Mouse (Mus musculus) forebrain, embryonic 14.5 days (tissue): Measurements from ENCODE around the gene 4930402F06Rik. TPM values are rescaled to one million over a fixed set of nuclear protein-coding genes. Genes with fewer than 3 reads are reported as not detected.

Experiments
- ATAC-seq: fragments of 200-750 bp; cut with Nextera tagmentation; 2 replicates; pipeline ENCODE4 v1.8.0; 2017; ENCODE audit warnings: mild to moderate bottlenecking, moderate library complexity
- DNase-seq: peaks from one replicate; pipeline ENCODE4 v3.0.0-alpha.2; 2015; ENCODE audit warnings: low spot score
- H3K27ac ChIP-seq: fragments of 300-500 bp; sonication (generic); 2 replicates; pipeline ENCODE4 v1.5.1; 2014; ENCODE audit warnings: low read depth, mild to moderate bottlenecking, control low read depth, low read length, moderate library complexity
- H3K27me3 ChIP-seq: fragments of 300-500 bp; sonication (generic); replicated peaks from 2 replicates; pipeline ENCODE4 v1.6.1; 2014; ENCODE audit warnings: low read length, control low read depth, mixed read lengths; ENCODE audit not compliant: control insufficient read depth, insufficient read depth
- H3K36me3 ChIP-seq: fragments of 300-500 bp; sonication (generic); 2 replicates; pipeline ENCODE4 v1.6.1; 2014; ENCODE audit warnings: low read length, control low read depth; ENCODE audit not compliant: control insufficient read depth, insufficient read depth
- H3K4me1 ChIP-seq: fragments of 300-500 bp; sonication (generic); 2 replicates; pipeline ENCODE4 v1.6.1; 2014; ENCODE audit warnings: antibody characterized with exemption, low read length, control low read depth; ENCODE audit not compliant: control insufficient read depth, insufficient read depth
- H3K4me2 ChIP-seq: fragments of 300-500 bp; sonication (generic); 2 replicates; pipeline ENCODE4 v1.6.1; 2014; ENCODE audit warnings: mild to moderate bottlenecking, control low read depth, low read length
- H3K4me3 ChIP-seq: fragments of 300-500 bp; sonication (generic); 2 replicates; pipeline ENCODE4 v1.5.1; 2014; ENCODE audit warnings: low read depth, low read length, control low read depth
- H3K9ac ChIP-seq: fragments of 300-500 bp; sonication (generic); 2 replicates; pipeline ENCODE4 v1.6.1; 2014; ENCODE audit warnings: mild to moderate bottlenecking, low read length, control low read depth, moderate library complexity
- H3K9me3 ChIP-seq: fragments of 300-500 bp; sonication (generic); replicated peaks from 2 replicates; pipeline ENCODE4 v1.6.1; 2016; ENCODE audit warnings: low read length, control low read depth, mixed read lengths; ENCODE audit not compliant: control insufficient read depth
- WGBS: fragments of 180-500 bp; shearing (Covaris S2); extraction: QIAGEN DNeasy Blood & Tissue Kit; methylation state at CpG from one replicate; pipeline ENCODE4 v1.1.7; 2014; 5-methylcytosine and 5-hydroxymethylcytosine counted together
- polyA plus RNA-seq: library from polyadenylated mRNA; unstranded; fragments of >200 nt; fragmentation: Nextera tagmentation; extraction: Ambion mirVana; gene quantifications from 2 replicates; pipeline ENCODE4 v1.2.1, GENCODE M21; 2014

4930402F06Rik gene
- polyA plus RNA-seq, 1 experiment from 2014 or later: not detected

GRCm38 (mm10) chr2:35422384-35422783, 25.4 kb upstream of the 4930402F06Rik start:
- ATAC-seq: no peak
- Histone ChIP-seq H3K36me3 (no peaks in the 10 kb centered on the region), H3K27ac (no peak overlapping the region), H3K9me3 (no peaks in the 10 kb centered on the region; the same call in 1 of the 2 replicates), H3K4me2 (no peak overlapping the region), H3K27me3 (no peaks in the 10 kb centered on the region), H3K4me1 (no peaks in the 10 kb centered on the region), H3K4me3 (no peak overlapping the region), H3K9ac (no peak overlapping the region)
- no peak for DNase-seq
- 82% methylated on average over 3 of the region's 3 CpGs for WGBS

GRCm38 (mm10) chr2:35420681-35421080, 23.7 kb upstream of the 4930402F06Rik start:
- Histone ChIP-seq H3K27ac (no peak overlapping the region), H3K4me2 (no peak overlapping the region), H3K27me3 (no peaks in the 10 kb centered on the region), H3K4me1 (no peaks in the 10 kb centered on the region), H3K9ac (no peak overlapping the region), H3K9me3 (no peaks in the 10 kb centered on the region; the same call in 1 of the 2 replicates), H3K36me3 (no peaks in the 10 kb centered on the region), H3K4me3 (no peak overlapping the region)
- DNase-seq: no peak
- no peak for ATAC-seq
- WGBS: 88% methylated on average over 1 of the region's 1 CpGs

- Histone ChIP-seq H3K4me3 (no peak overlapping the region), H3K27ac (no peak overlapping the region), H3K36me3 (no peaks in the 10 kb centered on the region), H3K4me1 (no peaks in the 10 kb centered on the region), H3K27me3 (no peaks in the 10 kb centered on the region), H3K9me3 (no peaks in the 10 kb centered on the region; the same call in 1 of the 2 replicates), H3K4me2 (no peak overlapping the region), H3K9ac (no peak overlapping the region)
- no peak for ATAC-seq
- WGBS: 87% methylated on average over 2 of the region's 2 CpGs
- DNase-seq: no peak
Observed at GRCm38 (mm10) chr2:35419671-35420070, 22.7 kb upstream of the 4930402F06Rik start.

GRCm38 (mm10) chr2:35419243-35419642, 22.3 kb upstream of the 4930402F06Rik start:
- no peaks in the 10 kb centered on the region for H3K27me3 ChIP-seq
- H3K9me3 ChIP-seq: no peaks in the 10 kb centered on the region; the same call in 1 of the 2 replicates
- no peak overlapping the region for H3K4me3 ChIP-seq
- no peaks in the 10 kb centered on the region for H3K36me3 ChIP-seq
- H3K27ac ChIP-seq: no peak overlapping the region
- no peak overlapping the region for H3K4me2 ChIP-seq
- WGBS: 95% methylated on average over 4 of the region's 4 CpGs
- ATAC-seq (no peak), DNase-seq (no peak)
- no peaks in the 10 kb centered on the region for H3K4me1 ChIP-seq
- H3K9ac ChIP-seq: no peak overlapping the region

GRCm38 (mm10) chr2:35417231-35417630, 20.3 kb upstream of the 4930402F06Rik start:
- H3K27ac ChIP-seq: no peak overlapping the region
- ATAC-seq (no peak), DNase-seq (no peak)
- H3K36me3 ChIP-seq: no peaks in the 10 kb centered on the region
- 80% methylated on average over 1 of the region's 1 CpGs for WGBS
- no peaks in the 10 kb centered on the region for H3K4me1 ChIP-seq
- H3K4me3 ChIP-seq: no peak overlapping the region
- H3K27me3 ChIP-seq: no peaks in the 10 kb centered on the region
- H3K9me3 ChIP-seq: no peaks in the 10 kb centered on the region; the same call in 1 of the 2 replicates
- no peak overlapping the region for H3K9ac ChIP-seq
- H3K4me2 ChIP-seq: no peak overlapping the region

- no peaks in the 10 kb centered on the region for H3K27me3 ChIP-seq
- 89% methylated on average over 6 of the region's 6 CpGs for WGBS
- ATAC-seq (no peak), DNase-seq (no peak)
- H3K4me3 ChIP-seq: no peak overlapping the region
- H3K9ac ChIP-seq: no peak overlapping the region
- no peaks in the 10 kb centered on the region for H3K4me1 ChIP-seq
- H3K9me3 ChIP-seq: no peaks in the 10 kb centered on the region; the same call in 1 of the 2 replicates
- H3K36me3 ChIP-seq: no peaks in the 10 kb centered on the region
- H3K4me2 ChIP-seq: no peak overlapping the region
- H3K27ac ChIP-seq: no peak overlapping the region
Observed at GRCm38 (mm10) chr2:35416473-35416872, 19.5 kb upstream of the 4930402F06Rik start.

- DNase-seq (no peak), ATAC-seq (no peak)
- Histone ChIP-seq H3K9me3 (no peaks in the 10 kb centered on the region), H3K27ac (no peak overlapping the region), H3K36me3 (no peaks in the 10 kb centered on the region), H3K4me2 (no peak overlapping the region), H3K9ac (no peak overlapping the region), H3K4me3 (no peak overlapping the region), H3K4me1 (no peaks in the 10 kb centered on the region), H3K27me3 (no peaks in the 10 kb centered on the region)
- 86% methylated on average over 3 of the region's 3 CpGs for WGBS
Observed at GRCm38 (mm10) chr2:35412810-35413209, 15.8 kb upstream of the 4930402F06Rik start.

GRCm38 (mm10) chr2:35412246-35412645, 15.3 kb upstream of the 4930402F06Rik start:
- DNase-seq (no peak), ATAC-seq (no peak)
- Histone ChIP-seq H3K27ac (no peak overlapping the region), H3K9ac (no peak overlapping the region), H3K36me3 (no peaks in the 10 kb centered on the region), H3K4me1 (no peaks in the 10 kb centered on the region), H3K27me3 (no peaks in the 10 kb centered on the region), H3K9me3 (no peaks in the 10 kb centered on the region), H3K4me3 (no peak overlapping the region), H3K4me2 (no peak overlapping the region)
- 78% methylated on average over 2 of the region's 2 CpGs for WGBS

- WGBS: 83% methylated on average over 10 of the region's 10 CpGs
Observed at GRCm38 (mm10) chr2:35411640-35412190, 14.7 kb upstream of the 4930402F06Rik start.

More at GRCm38 (mm10) chr2:35411640-35412190, 14.7 kb upstream of the 4930402F06Rik start:
- H3K27me3 ChIP-seq: no peaks in the 10 kb centered on the region
- ATAC-seq (no peak), DNase-seq (no peak)
- H3K4me1 ChIP-seq: no peaks in the 10 kb centered on the region
- H3K4me3 ChIP-seq: no peak overlapping the region
- H3K4me2 ChIP-seq: no peak overlapping the region
- no peak overlapping the region for H3K9ac ChIP-seq
- no peak overlapping the region for H3K27ac ChIP-seq
- H3K9me3 ChIP-seq: no peaks in the 10 kb centered on the region
- no peaks in the 10 kb centered on the region for H3K36me3 ChIP-seq
